Mouse (Mus musculus) CH12.LX (cell line): ENCODE measurements around the gene Rps19bp1. TPM values are rescaled to one million over a fixed set of nuclear protein-coding genes. Genes with fewer than 3 reads are reported as not detected.

Experiments
- DNase-seq: peaks from one replicate; pipeline ENCODE4 v3.0.0-alpha.2; 2013; ENCODE audit errors: extremely low read depth
- H3K27ac ChIP-seq: 2 replicates; pipeline ENCODE4 v1.5.1; 2012; ENCODE audit warnings: low read depth, mild to moderate bottlenecking, control low read depth, moderate library complexity; ENCODE audit not compliant: insufficient read depth
- H3K27me3 ChIP-seq: replicated peaks from 2 replicates; pipeline ENCODE3; 2012; ENCODE audit warnings: inconsistent platforms
- H3K36me3 ChIP-seq, 2 experiments: replicated peaks in 1 of 2; 2 replicates each; pipeline versions ENCODE3 to v1.6.1; 2012; ENCODE audit warnings: inconsistent platforms in 1 of 2, low read length in 1 of 2, mild to moderate bottlenecking in 1 of 2, mixed read lengths in 1 of 2, moderate library complexity in 1 of 2; ENCODE audit not compliant: control insufficient read depth in 1 of 2, insufficient read depth in 1 of 2
- H3K4me1 ChIP-seq, 2 experiments: 2 replicates each; pipeline ENCODE4 v1.6.1; 2012; ENCODE audit warnings: inconsistent platforms in 1 of 2, moderate library complexity in 1 of 2; ENCODE audit not compliant: insufficient read depth in 2 of 2, control insufficient read depth in 1 of 2
- H3K4me2 ChIP-seq: 2 replicates; pipeline ENCODE4 v1.6.1; 2012; ENCODE audit warnings: low read depth, mild to moderate bottlenecking, control low read depth; ENCODE audit not compliant: poor library complexity, insufficient read depth, severe bottlenecking
- H3K4me3 ChIP-seq, 3 experiments: fragments of 150-350 bp in 1 of 3; sonication (generic) in 1 of 3; replicated peaks in 1 of 3; 2 replicates each; pipeline versions ENCODE3 to v1.5.1; 2011 to 2012; ENCODE audit warnings: low read depth in 2 of 3, low read length in 2 of 3, mild to moderate bottlenecking in 2 of 3, moderate library complexity in 2 of 3, control low read depth in 1 of 3, improper control_type of control experiment in 1 of 3, inconsistent platforms in 1 of 3, mixed read lengths in 1 of 3; ENCODE audit not compliant: poor library complexity in 1 of 3
- H3K79me2 ChIP-seq: replicated peaks from 2 replicates; pipeline ENCODE4 v1.6.1; 2012; ENCODE audit warnings: mild to moderate bottlenecking, moderate library complexity; ENCODE audit not compliant: control insufficient read depth, poor library complexity, insufficient read depth, severe bottlenecking; ENCODE audit errors: extremely low read depth
- H3K9ac ChIP-seq: 2 replicates; pipeline ENCODE4 v1.6.1; 2012; ENCODE audit warnings: low read depth, mild to moderate bottlenecking, control low read depth, moderate library complexity; ENCODE audit not compliant: insufficient read depth
- H3K9me3 ChIP-seq: replicated peaks from 2 replicates; pipeline ENCODE3; 2012; ENCODE audit warnings: low read length, inconsistent platforms, mixed read lengths
- BHLHE40 ChIP-seq: IDR thresholded peaks from 2 replicates; pipeline ENCODE4 v1.6.1; 2011; ENCODE audit warnings: mild to moderate bottlenecking, low read depth, low read length, improper control_type of control experiment
- CHD2 ChIP-seq: IDR thresholded peaks from 2 replicates; pipeline ENCODE4 v1.6.1; 2011; ENCODE audit warnings: low read length, improper control_type of control experiment
- CTCF ChIP-seq, 2 experiments: IDR thresholded peaks in 1 of 2; conservative IDR thresholded peaks in 1 of 2; 2 replicates each; pipeline ENCODE4 v1.5.1; 2011 to 2012; ENCODE audit warnings: low read depth in 2 of 2, low read length in 2 of 2, improper control_type of control experiment in 1 of 2, inconsistent platforms in 1 of 2, mild to moderate bottlenecking in 1 of 2, moderate library complexity in 1 of 2
- ELF1 ChIP-seq: IDR thresholded peaks from 2 replicates; pipeline ENCODE4 v1.6.1; 2014; ENCODE audit warnings: low read depth, mild to moderate bottlenecking, inconsistent platforms, low read length, improper control_type of control experiment
- ETS1 ChIP-seq: conservative IDR thresholded peaks from 2 replicates; pipeline ENCODE4 v1.6.1; 2012; ENCODE audit warnings: low read depth, mild to moderate bottlenecking, inconsistent platforms, low read length, improper control_type of control experiment, moderate library complexity
- GABPA ChIP-seq: IDR thresholded peaks from 2 replicates; pipeline ENCODE4 v1.6.1; 2012; ENCODE audit warnings: low read depth, low read length, improper control_type of control experiment, inconsistent platforms; ENCODE audit not compliant: insufficient replicate concordance
- MAZ ChIP-seq: IDR thresholded peaks from 2 replicates; pipeline ENCODE4 v1.6.1; 2012; ENCODE audit warnings: low read depth, mild to moderate bottlenecking, inconsistent platforms, low read length, improper control_type of control experiment, moderate library complexity
- MXI1 ChIP-seq: IDR thresholded peaks from 2 replicates; pipeline ENCODE4 v1.6.1; 2011; ENCODE audit warnings: mild to moderate bottlenecking, low read depth, low read length, improper control_type of control experiment
- NRF1 ChIP-seq: IDR thresholded peaks from 2 replicates; pipeline ENCODE4 v1.6.1; 2014; ENCODE audit warnings: low read depth, mild to moderate bottlenecking, inconsistent platforms, low read length, improper control_type of control experiment, moderate library complexity
- PAX5 ChIP-seq: IDR thresholded peaks from 2 replicates; pipeline ENCODE4 v1.6.1; 2012; ENCODE audit warnings: low read length, inconsistent platforms, mixed read lengths
- RAD21 ChIP-seq: IDR thresholded peaks from 2 replicates; pipeline ENCODE4 v1.6.1; 2011; ENCODE audit warnings: low read depth, mild to moderate bottlenecking, low read length, improper control_type of control experiment, moderate library complexity
- SMC3 ChIP-seq: IDR thresholded peaks from 2 replicates; pipeline ENCODE4 v1.6.1; 2011; ENCODE audit warnings: low read depth, low read length, improper control_type of control experiment
- TBP ChIP-seq: conservative IDR thresholded peaks from 2 replicates; pipeline ENCODE4 v1.6.1; 2011; ENCODE audit warnings: low read depth, low read length, improper control_type of control experiment
- UBTF ChIP-seq: IDR thresholded peaks from 2 replicates; pipeline ENCODE4 v1.6.1; 2012; ENCODE audit warnings: low read depth, mild to moderate bottlenecking, inconsistent platforms, low read length, improper control_type of control experiment, moderate library complexity
- ZMIZ1 ChIP-seq: IDR thresholded peaks from 2 replicates; pipeline ENCODE4 v1.6.1; 2012; ENCODE audit warnings: low read depth, mild to moderate bottlenecking, inconsistent platforms, low read length, improper control_type of control experiment
- dilution Hi-C: fragments of 300-500 bp; cut with MboI; formaldehyde crosslinking; loops from 2 replicates; pipeline ENCODE4 v1.14.3; 2020; ENCODE audit warnings: low sequenced_read_pairs; ENCODE audit not compliant: extremely low pct_unique_long_range_greater_than_20kb, extremely low pct_ligation_motif_present
- in situ Hi-C: fragments of 300-500 bp; cut with MboI; formaldehyde crosslinking; loops from 3 replicates; pipeline ENCODE4 v1.14.3; 2019; ENCODE audit warnings: low sequenced_read_pairs, low pct_ligation_motif_present, low pct_unique_long_range_greater_than_20kb, mixed read lengths
- polyA plus RNA-seq: library from polyadenylated mRNA; unstranded; fragments of >175 nt; gene quantifications from 2 replicates; pipeline ENCODE4 v1.2.1, GENCODE M21; 2012; ENCODE audit warnings: low read depth; ENCODE audit not compliant: insufficient read length
- total RNA-seq, 2 experiments: library from RNA; depleted of rRNA; stranded (reverse); fragments of 300-350 nt in 1 of 2; fragments of >200 nt in 1 of 2; gene quantifications; 2 replicates each; pipeline ENCODE4 v1.2.3; 2012 to 2014

Gene Rps19bp1
- total and polyA plus RNA-seq, 3 experiments = 47.1 to 91.2 (median 63.3) TPM

DNA sequence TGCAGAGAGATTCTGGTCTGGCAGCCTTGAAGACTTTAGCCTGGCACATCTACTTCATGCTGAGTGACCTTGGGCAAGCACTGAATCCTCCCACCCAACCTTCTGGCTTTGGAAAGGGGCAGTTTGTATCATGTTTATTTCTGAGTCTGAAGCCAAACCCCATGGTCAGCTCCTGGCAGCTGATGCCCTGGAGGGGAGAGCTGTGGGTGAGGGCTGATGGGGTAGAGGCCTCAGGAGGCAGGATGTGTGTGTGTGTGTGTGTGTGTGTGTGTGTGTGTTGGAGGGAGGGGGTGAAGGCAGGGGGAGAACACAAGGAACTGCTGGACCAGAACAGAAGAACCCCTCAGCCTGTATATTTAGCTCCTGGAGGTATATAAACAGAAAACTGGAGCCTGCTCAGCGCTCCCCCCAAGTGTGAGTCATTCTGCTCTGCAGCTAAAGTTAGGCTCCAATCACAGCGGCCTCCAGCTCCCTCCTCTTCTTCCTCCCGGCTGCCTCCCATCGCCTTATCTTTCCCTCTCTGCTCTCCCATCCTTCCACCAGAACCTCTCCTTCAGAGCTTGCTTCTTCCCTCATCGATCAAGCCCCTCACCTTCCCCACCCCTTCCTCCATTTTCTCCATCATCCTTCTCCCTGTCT, 14.1 kb upstream of the Rps19bp1 start:
- no peak overlapping the region for H3K4me2 ChIP-seq
- H3K27me3 ChIP-seq = peaks cover 90% of the 10 kb centered on the region
- in situ Hi-C loops (no loop called here), dilution Hi-C loops (no loop called here)
- H3K27ac ChIP-seq = no peak overlapping the region
- no peaks in the 10 kb centered on the region for H3K4me1 ChIP-seq
- no peak for DNase-seq
- no peak for TF ChIP-seq CHD2
- no peak for TF ChIP-seq GABPA
- TF ChIP-seq NRF1 = no peak
- TF ChIP-seq TBP = no peak
- TF ChIP-seq ELF1 = no peak
- TF ChIP-seq ZMIZ1 = no peak
- TF ChIP-seq ETS1 = no peak
- no peak for TF ChIP-seq PAX5
- no peak for TF ChIP-seq MAZ
- no peak overlapping the region for H3K9ac ChIP-seq
- no peaks in the 10 kb centered on the region for H3K9me3 ChIP-seq
- H3K36me3 ChIP-seq = no peaks in the 10 kb centered on the region
- no peaks in the 10 kb centered on the region for H3K79me2 ChIP-seq
- no peak overlapping the region for H3K4me3 ChIP-seq

GRCm38 (mm10) chr15:80277625-80278024, 13.5 kb upstream of the Rps19bp1 start:
- Histone ChIP-seq H3K9me3 (no peaks in the 10 kb centered on the region), H3K27me3 (peaks cover 89% of the 10 kb centered on the region), H3K27ac (no peak overlapping the region), H3K4me3 (no peak overlapping the region), H3K79me2 (no peaks in the 10 kb centered on the region), H3K4me1 (no peaks in the 10 kb centered on the region), H3K9ac (no peak overlapping the region), H3K36me3 (no peaks in the 10 kb centered on the region), H3K4me2 (no peak overlapping the region)
- in situ Hi-C loops = no loop called here
- dilution Hi-C loops = no loop called here
- TF ChIP-seq UBTF (no peak), MXI1 (peak; percentile 42; the same call in 1 of the 2 replicates)
- peak; percentile 51 for DNase-seq

GRCm38 (mm10) chr15:80277107-80277506, 13.0 kb upstream of the Rps19bp1 start:
- no peak for TF ChIP-seq ETS1
- peak; percentile 29 for TF ChIP-seq SMC3
- peak; percentile 20 for TF ChIP-seq RAD21
- TF ChIP-seq BHLHE40 = no peak
- peak in 1 of 2 experiments; percentile 47; a peak in 2 of 4 replicates for TF ChIP-seq CTCF (conservative IDR thresholded peaks at IDR 0.05 in 1 of 2, IDR thresholded peaks at IDR 0.05 in 1 of 2; ENCODE audit: low read depth in 2 of 2, low read length in 2 of 2)
- no peak for DNase-seq
- in situ Hi-C loops = no loop called here
- no peak overlapping the region for H3K4me2 ChIP-seq
- no peaks in the 10 kb centered on the region for H3K79me2 ChIP-seq
- dilution Hi-C loops = no loop called here
- no peaks in the 10 kb centered on the region for H3K36me3 ChIP-seq
- H3K27ac ChIP-seq = no peak overlapping the region
- peaks cover 89% of the 10 kb centered on the region for H3K27me3 ChIP-seq
- no peak overlapping the region for H3K4me3 ChIP-seq
- H3K9ac ChIP-seq = no peak overlapping the region
- no peaks in the 10 kb centered on the region for H3K4me1 ChIP-seq
- H3K9me3 ChIP-seq = no peaks in the 10 kb centered on the region
